Mouse (Mus musculus): ENCODE data around the gene Tmem184a. TPM values are rescaled to one million over a fixed set of nuclear protein-coding genes. Genes with fewer than 3 reads are reported as not detected.

Tmem184a gene
- total RNA-seq, 1 experiment from 2014 or later: 0.67 TPM

DNA sequence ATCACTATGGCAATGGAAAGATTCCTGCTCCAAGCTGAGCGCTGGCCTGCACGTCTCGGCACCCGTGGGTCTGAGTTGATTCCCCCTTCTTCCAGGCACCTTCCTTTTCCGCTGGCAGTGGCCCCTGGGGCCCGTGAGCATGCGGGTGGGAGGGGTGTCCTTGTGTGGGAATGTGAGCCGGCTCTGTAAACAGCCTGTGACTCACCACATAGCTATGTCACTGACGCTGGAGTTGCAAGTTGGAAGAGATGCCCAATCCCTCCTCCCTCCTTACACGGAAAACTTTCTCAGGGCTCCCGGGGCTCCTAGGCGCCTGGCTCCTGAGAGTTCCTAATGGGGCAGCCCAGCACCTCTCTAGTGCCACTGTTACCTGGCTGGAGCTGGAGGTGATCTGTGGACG is 22.8 kb downstream of the Tmem184a start:
- no peak for ATAC-seq (replicated peaks; ENCODE audit: insufficient number of reproducible peaks, low FRiP score, low TSS enrichment, poor library complexity, severe bottlenecking)

DNA sequence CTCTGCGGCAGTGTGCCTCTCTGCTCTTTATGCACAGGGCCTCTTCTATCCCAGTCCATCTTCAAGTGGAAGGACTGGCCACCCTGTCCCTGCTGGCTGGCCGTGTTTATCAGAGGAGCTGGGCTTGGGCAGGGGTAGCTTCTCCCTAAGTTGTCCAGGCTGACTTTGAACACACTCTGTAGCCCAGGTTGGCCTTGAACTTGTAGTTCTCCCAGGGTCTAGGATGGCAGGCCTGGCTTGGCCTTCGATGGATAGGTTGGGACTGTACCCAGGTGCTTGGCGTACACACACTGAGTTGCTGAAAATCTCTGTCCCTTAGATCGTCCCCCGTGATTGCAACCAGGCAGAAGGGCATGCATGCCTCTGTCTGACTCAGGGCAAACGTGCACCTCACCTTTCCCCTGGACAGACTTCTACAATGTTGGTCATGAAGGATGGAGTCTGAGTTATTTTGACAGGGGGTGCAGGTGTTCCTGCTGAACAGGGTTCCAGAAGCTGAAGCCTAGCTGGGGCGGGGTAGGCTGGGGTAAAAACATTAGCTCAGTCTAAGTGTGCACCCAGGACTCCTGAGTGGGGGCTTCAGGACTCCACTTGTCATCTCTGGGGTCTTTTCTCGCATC is 23.6 kb downstream of the Tmem184a start:
- no peak for ATAC-seq (replicated peaks; ENCODE audit: insufficient number of reproducible peaks, low FRiP score, low TSS enrichment, poor library complexity, severe bottlenecking)

DNA sequence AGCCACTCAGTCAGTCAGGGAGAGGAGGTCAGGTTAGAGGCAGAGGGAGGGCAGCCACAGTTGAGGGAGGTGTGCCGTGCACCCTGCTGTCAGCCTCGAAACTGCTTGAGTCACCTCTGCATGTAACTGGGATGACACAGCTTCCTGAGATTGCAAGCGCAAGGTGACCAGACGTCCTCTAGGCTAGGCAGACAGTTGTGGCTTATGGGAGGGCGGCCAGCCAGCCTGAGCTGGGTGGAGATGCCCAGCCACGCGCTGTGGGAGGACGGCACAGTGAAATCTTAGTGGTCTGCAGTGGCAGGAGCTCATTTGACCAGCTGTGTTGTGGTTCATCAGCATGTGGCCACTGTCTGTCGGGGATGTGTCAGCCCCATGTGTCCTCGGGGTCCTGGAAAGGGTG is 24.8 kb downstream of the Tmem184a start:
- ATAC-seq (replicated peaks; ENCODE audit: insufficient number of reproducible peaks, low FRiP score, low TSS enrichment, poor library complexity, severe bottlenecking): 0 out of 2 replicates have a peak, but pooled peaks have one; percentile 0

DNA sequence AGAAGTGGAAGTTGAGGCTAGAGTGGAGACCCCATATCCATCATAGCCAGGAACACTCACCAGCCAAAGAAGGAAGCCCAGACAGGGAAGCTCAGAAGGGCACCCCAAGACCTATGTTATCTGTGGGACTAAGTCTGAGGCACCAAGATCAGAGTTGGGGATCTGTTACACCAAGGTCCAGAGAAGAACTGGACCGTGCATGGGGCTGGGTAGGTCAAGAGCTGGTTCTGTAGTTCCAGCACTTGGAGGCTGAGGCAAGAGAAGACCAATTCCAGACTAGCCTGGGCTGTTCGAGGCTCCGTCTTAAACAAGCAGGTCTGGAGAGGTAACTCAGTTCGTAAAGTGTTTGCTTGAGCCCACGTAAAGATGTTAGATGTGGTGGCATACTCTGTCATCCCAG is 25.6 kb downstream of the Tmem184a start:
- ATAC-seq (replicated peaks; ENCODE audit: insufficient number of reproducible peaks, low FRiP score, low TSS enrichment, poor library complexity, severe bottlenecking): no peak

DNA sequence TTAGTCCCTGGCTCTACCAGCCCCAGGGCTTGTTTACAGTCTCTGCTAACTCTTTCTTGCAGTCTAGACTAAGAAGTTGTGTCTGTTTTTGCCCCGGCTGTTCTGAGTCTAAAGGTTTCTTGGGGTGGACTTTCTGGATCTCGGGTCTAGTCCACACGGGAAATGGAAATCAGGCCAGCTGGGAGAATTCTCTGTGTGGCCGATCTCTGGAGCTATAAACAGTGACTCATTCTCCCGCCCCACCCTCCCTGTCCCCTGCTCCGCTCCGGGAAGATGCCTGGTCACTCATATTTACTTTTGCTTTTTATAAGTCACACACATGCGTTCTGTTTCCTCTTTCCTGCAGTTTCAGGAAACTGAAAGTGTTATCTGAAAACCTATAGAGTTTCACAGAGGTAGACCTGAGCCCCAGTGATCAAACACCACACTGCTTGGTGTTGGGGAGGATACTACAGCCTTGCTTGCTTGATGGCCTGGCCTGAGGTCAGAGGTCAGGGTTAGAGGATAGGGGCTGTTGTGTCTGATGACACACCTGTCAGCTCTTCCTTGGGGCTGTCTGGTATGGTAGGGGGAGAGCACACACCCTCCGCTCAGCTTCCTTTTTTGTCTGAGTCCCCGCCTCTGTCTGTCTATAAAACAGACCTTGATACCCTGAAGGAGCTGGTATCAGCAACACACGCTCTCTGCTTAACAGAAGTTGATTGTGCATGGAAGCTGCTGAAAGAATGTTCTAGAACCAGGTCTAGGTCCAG is 26.2 kb downstream of the Tmem184a start:
- ATAC-seq (replicated peaks; ENCODE audit: insufficient number of reproducible peaks, low FRiP score, low TSS enrichment, poor library complexity, severe bottlenecking): 0 out of 2 replicates have a peak, but pooled peaks have one; percentile 10

DNA sequence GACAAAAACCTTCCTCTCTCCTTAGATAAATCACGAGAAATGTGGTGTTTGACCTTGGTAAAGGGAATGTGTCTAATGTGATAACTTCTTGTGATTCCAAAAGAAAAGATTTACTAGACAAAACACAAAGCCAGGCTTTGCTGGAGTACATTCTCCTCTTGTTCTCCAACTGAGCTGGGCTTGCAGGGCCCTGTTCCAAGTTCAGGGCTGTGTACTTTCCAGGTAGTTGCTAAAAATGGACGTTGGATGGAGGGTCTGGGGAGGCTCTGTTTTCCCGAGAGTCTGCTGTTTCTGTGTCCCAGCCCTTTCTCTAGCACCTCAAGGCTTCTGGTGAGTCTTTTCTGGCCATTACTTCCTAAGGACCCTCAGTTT is 26.8 kb downstream of the Tmem184a start:
- no peak for ATAC-seq (replicated peaks; ENCODE audit: insufficient number of reproducible peaks, low FRiP score, low TSS enrichment, poor library complexity, severe bottlenecking)

DNA sequence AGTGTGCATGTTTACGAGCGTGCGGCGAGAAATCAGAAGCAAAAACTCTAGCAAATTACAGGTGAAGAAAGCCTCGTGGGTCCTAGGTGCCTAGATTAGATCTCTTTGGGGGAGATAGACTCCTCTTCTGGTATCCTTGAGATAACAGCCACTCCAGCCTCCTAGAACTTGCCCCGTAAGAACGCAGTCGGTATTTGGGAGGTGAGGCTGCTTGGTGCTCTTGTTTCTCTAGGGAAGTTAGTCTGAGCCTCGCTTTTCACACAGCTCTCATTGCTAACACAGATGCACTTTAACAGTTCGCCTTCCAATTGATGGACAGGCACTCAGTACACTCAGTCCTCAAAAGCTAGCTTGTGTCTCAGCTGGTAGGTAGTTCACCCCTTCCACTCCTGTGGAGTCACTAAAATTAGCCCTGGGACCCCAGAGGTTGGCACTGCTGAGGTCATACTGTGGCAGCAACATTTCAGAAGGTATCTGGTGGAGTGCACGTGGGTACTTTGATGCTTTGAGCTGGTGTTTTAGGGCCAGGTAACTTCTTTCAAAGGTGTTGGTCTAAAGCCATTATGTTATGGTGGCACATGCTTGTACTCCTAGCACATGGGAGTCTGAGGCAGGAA is 27.4 kb downstream of the Tmem184a start:
- ATAC-seq (replicated peaks; ENCODE audit: insufficient number of reproducible peaks, low FRiP score, low TSS enrichment, poor library complexity, severe bottlenecking): no peak

DNA sequence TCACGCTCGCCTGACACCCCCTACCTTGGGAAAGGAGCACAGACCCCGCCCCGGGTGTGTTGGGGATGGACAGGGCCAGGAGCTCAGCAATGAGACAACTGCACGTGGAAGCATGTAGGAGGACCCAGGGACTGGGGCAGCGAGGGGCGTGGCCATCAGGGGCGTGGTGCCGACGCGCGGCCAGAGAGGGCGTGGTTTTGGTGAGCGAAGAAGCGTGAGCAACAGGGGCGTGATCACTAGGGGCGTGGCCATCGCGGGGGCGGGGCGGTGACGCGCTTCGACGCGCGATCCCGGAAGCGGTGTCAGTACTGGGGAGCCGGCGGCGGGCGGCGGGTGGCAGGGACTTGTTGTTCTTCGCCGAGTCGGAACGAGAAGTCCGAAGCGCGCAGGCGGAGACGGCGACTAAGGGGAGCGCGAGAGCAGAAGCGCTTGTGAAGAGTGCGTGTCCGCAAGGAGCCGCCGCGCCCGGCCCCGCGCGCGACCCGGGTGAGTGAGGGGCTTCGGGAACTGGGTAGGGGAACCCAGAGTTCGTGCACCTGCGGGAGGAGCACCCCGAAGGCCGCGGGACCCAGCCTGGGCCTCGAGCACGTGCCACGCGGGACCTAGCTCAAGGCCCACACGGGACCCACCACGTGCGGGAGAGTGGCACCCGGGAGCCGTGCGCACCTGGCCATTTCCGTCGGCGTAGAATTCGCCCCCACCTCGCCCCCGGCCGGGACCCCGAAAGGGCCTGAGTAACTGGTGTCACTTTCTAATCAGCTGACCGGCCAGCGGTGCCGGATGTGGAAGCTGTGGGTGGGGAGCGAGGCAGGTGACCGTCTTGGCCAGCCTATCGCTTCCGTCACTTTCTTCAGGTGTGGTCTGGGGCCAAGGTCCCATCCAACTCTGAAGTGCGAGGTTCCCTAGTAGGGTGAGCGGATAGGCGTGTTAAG is 28.2 kb downstream of the Tmem184a start, which contains the start of gene Mafk:
Mafk (plus strand) TSS at position 287 of the 932 bp plus-strand sequence.
- peak; percentile 81 for ATAC-seq (replicated peaks; ENCODE audit: insufficient number of reproducible peaks, low FRiP score, low TSS enrichment, poor library complexity, severe bottlenecking)

DNA sequence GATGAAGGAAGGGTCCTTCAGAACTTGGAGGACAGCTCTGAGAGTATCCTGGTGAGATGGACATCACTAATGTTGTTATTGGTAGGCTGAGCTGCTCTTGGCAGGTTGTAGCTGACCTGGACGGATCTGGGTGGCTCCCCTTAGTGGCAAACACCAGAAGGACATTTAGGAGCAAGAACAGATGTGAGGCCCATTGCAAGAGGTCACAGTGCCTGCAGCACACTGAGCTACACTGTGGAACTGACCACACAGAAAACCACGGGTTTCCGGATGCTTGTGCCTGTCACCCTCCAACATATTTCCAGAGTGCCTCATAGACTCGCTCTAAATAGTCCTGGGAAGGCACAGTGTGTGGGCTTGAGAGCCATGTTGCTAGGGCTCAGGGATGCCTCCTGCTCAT is 30.3 kb downstream of the Tmem184a start:
- ATAC-seq (replicated peaks; ENCODE audit: insufficient number of reproducible peaks, low FRiP score, low TSS enrichment, poor library complexity, severe bottlenecking): no peak

DNA sequence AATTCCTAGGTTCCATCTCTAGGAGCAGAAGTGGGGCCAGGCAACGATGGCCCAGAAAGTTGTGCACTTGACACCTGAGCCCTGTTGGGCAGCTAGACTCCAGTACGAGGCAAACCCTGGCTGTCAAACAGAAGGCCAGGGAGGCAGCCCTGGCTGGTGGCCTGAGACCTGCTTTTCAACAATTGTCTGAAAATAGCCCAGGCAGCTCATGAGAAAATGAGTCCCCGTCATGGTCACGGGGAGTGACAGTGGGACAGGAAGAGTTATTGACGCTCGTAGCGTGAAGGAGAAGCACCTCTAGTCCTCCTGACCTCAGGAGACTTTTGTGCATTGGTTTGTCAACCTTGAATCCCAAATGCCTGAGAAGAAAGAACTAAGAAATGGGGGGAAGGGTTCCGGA is 38.3 kb downstream of the Tmem184a start:
- ATAC-seq (replicated peaks; ENCODE audit: insufficient number of reproducible peaks, low FRiP score, low TSS enrichment, poor library complexity, severe bottlenecking): no peak

DNA sequence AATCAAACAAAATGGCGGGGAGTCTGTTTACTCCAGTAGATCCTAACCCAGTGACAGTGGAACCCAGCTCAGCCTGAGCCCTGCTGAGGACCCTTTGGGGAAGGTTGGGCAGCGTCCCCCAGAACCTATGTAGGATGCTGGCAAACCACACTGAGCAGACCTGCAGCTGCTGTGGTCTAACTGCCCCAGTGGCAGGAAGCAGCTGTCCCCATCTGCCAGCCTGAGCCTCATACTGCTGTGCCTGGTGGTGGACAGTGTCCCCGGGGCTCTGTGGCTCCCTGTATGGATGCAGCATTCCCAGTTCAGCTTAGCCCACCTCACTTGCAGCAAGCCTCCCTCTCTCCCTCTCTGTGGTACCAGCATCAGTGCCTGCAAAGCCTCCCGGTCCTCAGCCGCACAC is 42.8 kb downstream of the Tmem184a start:
- ATAC-seq (replicated peaks; ENCODE audit: insufficient number of reproducible peaks, low FRiP score, low TSS enrichment, poor library complexity, severe bottlenecking): no peak

DNA sequence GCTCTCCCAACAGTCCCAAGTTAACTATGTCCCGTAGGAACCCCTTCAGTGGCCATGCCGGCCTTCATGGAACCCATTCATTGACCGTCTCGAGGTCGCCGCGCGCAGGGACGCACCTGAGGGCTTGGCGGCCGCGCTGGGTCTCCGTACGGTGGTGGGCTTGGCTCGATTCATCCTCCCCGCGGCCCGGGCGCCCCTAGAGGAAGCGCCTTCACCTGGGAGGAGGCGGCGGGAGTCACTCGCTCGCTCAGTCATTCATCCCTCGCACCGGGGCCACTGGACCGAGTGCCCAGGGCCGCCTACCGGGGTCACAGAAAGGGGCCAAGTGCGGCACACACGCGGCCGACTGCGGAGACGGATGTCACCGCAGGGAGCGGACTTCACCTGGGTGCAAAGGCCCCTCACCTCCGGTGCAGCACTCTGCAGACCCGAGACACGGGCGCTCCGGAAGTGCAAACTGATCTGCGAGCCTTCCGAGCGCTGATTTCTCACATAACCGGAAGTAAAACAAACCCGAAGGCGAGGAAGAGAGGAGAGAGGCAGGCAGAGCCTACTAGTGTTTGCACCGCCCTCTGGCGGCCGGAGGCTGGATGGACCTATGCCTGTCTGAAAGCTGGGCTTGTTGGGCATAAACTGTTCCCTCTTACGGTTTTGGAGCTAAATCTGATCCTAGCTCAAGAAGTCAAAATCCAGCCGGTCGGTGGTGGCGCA is 44.3 kb downstream of the Tmem184a start, which contains the start of gene Ints1:
Ints1 (minus strand) TSS at position 459 of the 711 bp plus-strand sequence.
- peak; percentile 98 for ATAC-seq (replicated peaks; ENCODE audit: insufficient number of reproducible peaks, low FRiP score, low TSS enrichment, poor library complexity, severe bottlenecking)

DNA sequence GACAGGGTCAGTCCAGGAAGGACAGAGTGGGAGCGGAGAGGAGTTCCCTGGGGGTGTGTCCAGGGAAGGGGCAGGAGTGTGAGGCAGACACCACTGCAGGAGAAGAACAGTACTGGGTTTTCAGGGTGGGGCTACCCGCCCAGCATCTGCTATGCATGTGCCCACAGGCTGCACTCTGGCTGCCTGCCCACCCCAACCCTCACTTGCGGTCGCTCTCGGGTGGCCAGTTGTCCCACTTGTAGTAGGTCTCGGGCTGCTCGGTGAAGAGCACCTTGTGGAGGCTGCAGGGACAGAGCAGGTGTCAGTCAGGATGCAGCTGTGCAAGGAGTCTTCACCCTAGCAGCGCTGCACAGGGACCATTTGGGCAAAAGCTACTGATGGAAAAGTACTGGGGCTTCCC is 51.5 kb downstream of the Tmem184a start:
- ATAC-seq (replicated peaks; ENCODE audit: insufficient number of reproducible peaks, low FRiP score, low TSS enrichment, poor library complexity, severe bottlenecking): no peak

DNA sequence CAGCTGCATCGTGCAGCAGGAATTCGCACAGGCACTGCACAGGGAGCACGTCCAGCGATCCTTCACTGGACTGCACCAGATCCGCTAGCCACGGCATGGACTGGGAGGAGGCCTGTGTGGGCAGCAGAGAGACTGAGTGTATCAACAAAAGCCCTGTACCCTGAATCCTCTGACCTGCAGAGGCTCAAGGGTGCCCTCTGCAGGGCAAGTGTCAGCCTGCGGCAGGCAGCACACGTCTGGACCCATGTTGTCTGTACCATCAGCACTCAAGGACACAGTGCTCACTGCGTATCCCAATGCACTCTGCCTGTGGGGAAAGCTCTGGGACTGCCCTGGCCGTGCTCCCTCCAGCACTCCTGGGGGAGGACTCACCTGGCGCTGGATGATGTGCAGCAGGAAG is 55.4 kb downstream of the Tmem184a start:
- ATAC-seq (replicated peaks; ENCODE audit: insufficient number of reproducible peaks, low FRiP score, low TSS enrichment, poor library complexity, severe bottlenecking): no peak

DNA sequence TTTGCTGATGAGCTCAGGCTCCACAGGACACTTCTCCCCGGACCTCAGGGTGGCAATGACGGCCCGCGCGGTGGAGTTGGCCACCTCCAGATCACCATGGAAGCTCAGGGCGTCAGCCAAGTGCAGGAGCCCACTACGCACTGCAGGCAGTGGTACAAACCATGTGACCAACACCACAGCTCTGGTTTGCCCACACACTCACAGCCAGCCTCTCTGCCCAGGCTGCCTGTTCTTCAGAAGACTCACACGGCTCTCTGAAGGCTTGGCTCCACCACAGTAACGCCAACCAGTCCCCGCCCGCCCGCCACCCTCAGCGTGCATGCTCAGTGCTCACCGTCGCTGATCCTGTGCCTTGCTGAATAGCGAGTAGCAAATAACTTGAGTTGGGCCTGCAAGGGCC is 61.6 kb downstream of the Tmem184a start:
- ATAC-seq (replicated peaks; ENCODE audit: insufficient number of reproducible peaks, low FRiP score, low TSS enrichment, poor library complexity, severe bottlenecking): no peak

DNA sequence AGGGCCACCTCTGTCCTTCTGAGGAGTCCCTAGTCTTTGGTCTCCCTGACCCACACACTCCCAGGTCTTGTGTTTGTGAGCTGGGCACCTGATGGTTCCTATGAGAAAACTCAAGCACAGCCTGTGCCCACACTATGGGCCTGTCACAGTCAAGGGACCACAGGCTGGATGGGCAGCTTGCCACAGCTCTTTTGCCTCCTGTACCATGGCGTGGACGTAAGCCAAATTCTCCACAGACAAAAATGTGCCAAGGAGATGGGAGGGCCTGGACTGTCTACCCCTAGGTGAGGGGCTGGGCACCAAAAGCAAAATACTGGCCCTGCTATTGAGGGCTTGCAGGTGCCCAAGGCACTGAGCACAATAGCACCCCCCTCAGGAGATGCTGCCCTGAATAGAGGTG is 63.1 kb downstream of the Tmem184a start:
- no peak for ATAC-seq (replicated peaks; ENCODE audit: insufficient number of reproducible peaks, low FRiP score, low TSS enrichment, poor library complexity, severe bottlenecking)

DNA sequence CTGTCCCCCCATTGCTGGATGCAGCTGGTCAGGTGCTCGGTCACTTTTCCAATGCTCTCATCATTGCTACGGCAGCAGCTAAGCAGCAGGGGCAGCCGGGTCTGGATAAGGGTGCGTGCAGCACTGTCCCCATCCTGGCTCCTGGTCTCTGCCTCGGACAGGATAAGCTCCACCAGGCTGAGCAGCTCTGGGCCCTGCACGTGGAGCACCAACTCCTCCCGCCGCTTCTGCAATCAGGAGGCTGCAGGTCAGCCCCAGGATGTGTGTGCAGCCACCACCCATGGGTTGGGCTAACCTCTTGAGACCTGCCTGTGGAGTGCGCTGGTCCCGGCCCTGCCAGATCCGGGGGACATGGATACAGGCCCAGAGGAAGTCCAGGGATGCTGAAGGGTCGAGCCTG is 63.6 kb downstream of the Tmem184a start:
- ATAC-seq (replicated peaks; ENCODE audit: insufficient number of reproducible peaks, low FRiP score, low TSS enrichment, poor library complexity, severe bottlenecking): no peak

DNA sequence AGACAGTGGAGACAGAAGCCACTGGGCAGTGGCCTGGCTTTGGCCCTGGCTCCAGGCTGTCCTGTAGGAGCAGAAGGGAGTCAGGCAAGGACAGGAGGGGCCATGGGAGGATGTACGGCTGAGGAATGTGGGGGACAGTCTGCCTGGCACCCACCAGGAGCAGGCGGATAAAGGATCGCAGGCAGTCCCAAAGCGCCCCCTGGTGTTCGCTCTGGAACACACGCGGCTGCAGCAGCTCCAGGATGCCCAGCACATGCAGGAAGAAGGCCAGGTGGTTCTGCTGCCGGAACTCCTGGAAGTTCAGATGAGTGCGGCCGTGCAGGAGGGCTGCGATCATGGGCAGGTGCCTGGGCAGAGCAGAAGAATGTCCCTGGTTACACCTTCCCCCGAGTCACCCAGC is 65.0 kb downstream of the Tmem184a start:
- no peak for ATAC-seq (replicated peaks; ENCODE audit: insufficient number of reproducible peaks, low FRiP score, low TSS enrichment, poor library complexity, severe bottlenecking)
